Mouse (Mus musculus) liver, postnatal 0 days (tissue): ENCODE data around the gene Limch1. TPM values are rescaled to one million over a fixed set of nuclear protein-coding genes. Genes with fewer than 3 reads are reported as not detected.

ENCODE experiments used
- ATAC-seq: fragments of 200-750 bp; cut with Nextera tagmentation; 2 replicates; pipeline ENCODE4 v1.8.0; 2017; ENCODE audit warnings: mild to moderate bottlenecking, moderate library complexity
- DNase-seq: peaks from one replicate; pipeline ENCODE4 v3.0.0-alpha.2; 2016
- H3K27ac ChIP-seq: fragments of 300-500 bp; sonication (generic); 2 replicates; pipeline ENCODE4 v1.5.1; 2014; ENCODE audit warnings: antibody characterized with exemption, moderate library complexity, mild to moderate bottlenecking, low read depth
- H3K27me3 ChIP-seq: fragments of 300-500 bp; sonication (generic); 2 replicates; pipeline ENCODE4 v1.6.1; 2014; ENCODE audit warnings: low read length, control low read depth, mixed read lengths; ENCODE audit not compliant: insufficient read depth
- H3K36me3 ChIP-seq: fragments of 300-500 bp; sonication (generic); replicated peaks from 2 replicates; pipeline ENCODE4 v1.6.1; 2014; ENCODE audit warnings: mild to moderate bottlenecking, control low read depth, low read length, moderate library complexity, mixed read lengths; ENCODE audit not compliant: insufficient read depth
- H3K4me1 ChIP-seq: fragments of 300-500 bp; sonication (generic); 2 replicates; pipeline ENCODE4 v1.6.1; 2014; ENCODE audit warnings: antibody characterized with exemption, mild to moderate bottlenecking, control low read depth; ENCODE audit not compliant: insufficient read depth
- H3K4me2 ChIP-seq: fragments of 300-500 bp; sonication (generic); 2 replicates; pipeline ENCODE4 v1.6.1; 2014; ENCODE audit warnings: low read depth, mild to moderate bottlenecking, low read length, moderate library complexity, mixed read lengths
- H3K4me3 ChIP-seq: fragments of 300-500 bp; sonication (generic); 2 replicates; pipeline ENCODE4 v1.5.1; 2014; ENCODE audit warnings: low read depth, low read length
- H3K9ac ChIP-seq: fragments of 300-500 bp; sonication (generic); replicated peaks from 2 replicates; pipeline ENCODE4 v1.6.1; 2014; ENCODE audit warnings: mild to moderate bottlenecking, moderate library complexity
- H3K9me3 ChIP-seq: fragments of 300-500 bp; sonication (generic); 2 replicates; pipeline ENCODE4 v1.6.1; 2016; ENCODE audit warnings: mild to moderate bottlenecking, control low read depth, low read length, mixed read lengths
- CTCF ChIP-seq: sonication (generic); IDR thresholded peaks from 2 replicates; pipeline ENCODE4 v1.5.1; 2016; ENCODE audit warnings: antibody characterized with exemption, low read depth
- EP300 ChIP-seq: IDR thresholded peaks from 2 replicates; pipeline ENCODE4 v1.6.1; 2016; ENCODE audit warnings: antibody characterized with exemption, low read depth, mild to moderate bottlenecking
- WGBS: fragments of 180-500 bp; shearing (Covaris S2); extraction: QIAGEN DNeasy Blood & Tissue Kit; methylation state at CpG from one replicate; pipeline ENCODE4 v1.1.7; 2014; ENCODE audit not compliant: insufficient replicate concordance; 5-methylcytosine and 5-hydroxymethylcytosine counted together
- polyA plus RNA-seq: library from polyadenylated mRNA; unstranded; fragments of >200 nt; fragmentation: Nextera tagmentation; extraction: Ambion mirVana; gene quantifications from 2 replicates; pipeline ENCODE4 v1.2.1, GENCODE M21; 2015

Gene Limch1
- polyA plus RNA-seq, 1 experiment from 2014 or later = 1.6 TPM

GRCm38 (mm10) chr5:66710445-66711019, 35.1 kb upstream of the Limch1 start:
- DNase-seq (no peak), ATAC-seq (no peak)
- Histone ChIP-seq H3K4me2 (no peak overlapping the region), H3K4me3 (no peak overlapping the region), H3K4me1 (no peaks in the 10 kb centered on the region), H3K27me3 (no peaks in the 10 kb centered on the region), H3K9me3 (no peaks in the 10 kb centered on the region), H3K36me3 (no peaks in the 10 kb centered on the region), H3K27ac (no peak overlapping the region), H3K9ac (no peak overlapping the region)
- no peak for TF ChIP-seq EP300
- peak; percentile 45 for TF ChIP-seq CTCF
- 28% methylated on average over 4 of the region's 4 CpGs for WGBS

DNA sequence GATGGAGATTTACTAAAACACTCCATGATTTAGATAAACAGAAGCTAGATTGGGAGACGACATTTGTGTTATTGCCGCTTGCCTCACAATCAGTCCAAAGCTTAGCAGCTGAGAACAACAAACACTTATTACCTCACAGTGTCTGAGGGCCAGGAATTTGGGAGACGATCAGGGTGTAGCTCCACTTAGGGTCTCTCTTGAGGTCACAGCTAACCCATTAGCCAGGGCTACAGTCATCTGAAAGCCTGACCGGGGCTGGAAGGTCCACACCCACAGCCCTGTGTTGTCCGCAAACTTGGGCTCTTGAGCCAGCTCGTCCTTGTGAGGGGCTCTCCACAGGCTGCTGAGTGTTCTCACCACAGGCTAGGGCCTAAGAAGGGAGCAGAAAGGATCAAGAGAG, 32.8 kb upstream of the Limch1 start:
- Histone ChIP-seq H3K9me3 (no peaks in the 10 kb centered on the region), H3K4me1 (no peaks in the 10 kb centered on the region), H3K4me3 (no peak overlapping the region), H3K9ac (no peak overlapping the region), H3K4me2 (no peak overlapping the region), H3K27me3 (peaks cover 8% of the 10 kb centered on the region; the same call in 1 of the 2 replicates), H3K36me3 (no peaks in the 10 kb centered on the region), H3K27ac (no peak overlapping the region)
- TF ChIP-seq CTCF (no peak), EP300 (no peak)
- DNase-seq = no peak
- 60% methylated on average over 6 of the region's 6 CpGs for WGBS
- no peak for ATAC-seq

- H3K4me3 ChIP-seq = no peak overlapping the region
- no peak for TF ChIP-seq CTCF
- TF ChIP-seq EP300 = no peak
- H3K4me1 ChIP-seq = no peaks in the 10 kb centered on the region
- no peak for ATAC-seq
- H3K9ac ChIP-seq = no peak overlapping the region
- no peak overlapping the region for H3K4me2 ChIP-seq
- 41% methylated on average over 4 of the region's 4 CpGs for WGBS
- H3K27me3 ChIP-seq = peaks cover 14% of the 10 kb centered on the region; the same call in 1 of the 2 replicates
- no peak for DNase-seq
- H3K36me3 ChIP-seq = no peaks in the 10 kb centered on the region
- H3K9me3 ChIP-seq = no peaks in the 10 kb centered on the region
- no peak overlapping the region for H3K27ac ChIP-seq
These were observed 30.1 kb upstream of the Limch1 start for GRCm38 (mm10) chr5:66715498-66715931.

DNA sequence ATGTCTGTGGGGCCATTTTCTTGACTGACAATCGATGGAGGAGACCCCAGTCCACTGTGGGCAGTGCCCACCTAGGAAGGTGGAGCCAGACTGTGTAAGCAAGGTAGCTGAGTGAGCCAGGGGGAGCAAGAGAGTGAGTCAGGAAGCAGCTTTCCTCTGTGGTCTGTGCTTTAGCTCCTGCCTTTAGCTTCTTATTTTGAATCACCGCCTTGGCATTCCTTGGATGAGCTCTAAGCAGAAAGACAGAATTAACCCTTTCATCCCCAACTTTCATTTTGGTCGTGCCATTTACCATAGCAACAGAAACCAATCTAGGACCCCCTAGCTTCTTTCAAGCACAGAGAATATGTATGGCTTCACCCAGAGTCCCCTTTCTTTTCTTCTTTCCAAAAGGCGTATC, 27.7 kb upstream of the Limch1 start:
- no peak for DNase-seq
- H3K9me3 ChIP-seq = no peaks in the 10 kb centered on the region
- no peak overlapping the region for H3K9ac ChIP-seq
- no peaks in the 10 kb centered on the region for H3K4me1 ChIP-seq
- peaks cover 23% of the 10 kb centered on the region; the same call in 1 of the 2 replicates for H3K27me3 ChIP-seq
- ATAC-seq = no peak
- H3K27ac ChIP-seq = no peak overlapping the region
- H3K4me2 ChIP-seq = no peak overlapping the region
- WGBS = 59% methylated on average over 4 of the region's 4 CpGs
- no peak overlapping the region for H3K4me3 ChIP-seq
- TF ChIP-seq EP300 (no peak), CTCF (no peak)
- H3K36me3 ChIP-seq = no peaks in the 10 kb centered on the region

DNA sequence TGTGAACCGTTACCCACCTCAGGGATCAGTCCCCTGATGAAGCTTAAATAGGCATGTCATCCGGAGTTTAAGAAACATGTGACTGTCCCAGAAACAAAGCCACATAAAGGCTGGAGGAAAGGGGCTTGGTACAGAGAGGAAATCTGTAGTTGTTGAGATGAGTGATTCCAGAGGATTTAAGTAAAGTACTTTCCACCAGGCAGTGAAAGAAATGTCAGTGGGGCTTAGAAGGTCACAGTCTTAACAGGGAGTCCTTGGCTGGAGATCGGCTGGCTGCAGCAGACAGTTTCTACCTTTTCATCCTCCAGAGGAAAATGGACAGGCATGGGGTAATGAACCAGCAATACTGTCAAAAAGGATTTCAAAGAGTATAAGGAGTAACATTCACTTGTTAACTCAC, 27.2 kb upstream of the Limch1 start:
- WGBS = 55% methylated on average over 3 of the region's 3 CpGs
- no peak overlapping the region for H3K9ac ChIP-seq
- no peak for ATAC-seq

DNA sequence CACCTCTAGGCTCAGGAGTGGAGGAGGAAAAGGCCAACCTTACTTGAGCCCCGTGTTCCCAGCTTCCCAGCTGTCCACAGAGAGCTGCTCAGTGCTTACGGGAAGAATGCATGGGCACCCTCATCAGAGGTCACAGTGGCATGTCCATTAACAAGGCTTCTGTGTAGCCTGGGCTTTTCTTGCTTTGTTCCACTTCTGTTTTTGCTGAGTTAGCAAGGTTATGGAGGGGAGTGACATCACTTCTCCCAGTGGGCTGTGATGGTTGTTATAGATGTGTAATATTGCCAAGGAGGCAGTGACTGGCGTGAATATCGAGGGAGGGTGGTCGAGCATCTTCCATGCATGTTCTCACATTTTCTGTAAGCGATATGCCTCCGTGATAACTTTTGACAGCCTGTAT, 26.7 kb upstream of the Limch1 start:
- DNase-seq (no peak), ATAC-seq (no peak)
- Histone ChIP-seq H3K27ac (no peak overlapping the region), H3K27me3 (peaks cover 23% of the 10 kb centered on the region; the same call in 1 of the 2 replicates), H3K4me3 (no peak overlapping the region), H3K4me1 (no peaks in the 10 kb centered on the region), H3K36me3 (no peaks in the 10 kb centered on the region), H3K4me2 (no peak overlapping the region), H3K9me3 (no peaks in the 10 kb centered on the region), H3K9ac (no peak overlapping the region)
- WGBS = 70% methylated on average over 7 of the region's 7 CpGs
- TF ChIP-seq EP300 (no peak), CTCF (no peak)

More for the DNA sequence above, 27.2 kb upstream of the Limch1 start:
- no peak for TF ChIP-seq EP300
- no peak for TF ChIP-seq CTCF
- H3K4me3 ChIP-seq = no peak overlapping the region
- no peak overlapping the region for H3K4me2 ChIP-seq
- no peaks in the 10 kb centered on the region for H3K4me1 ChIP-seq
- no peak overlapping the region for H3K27ac ChIP-seq
- H3K9me3 ChIP-seq = no peaks in the 10 kb centered on the region
- no peaks in the 10 kb centered on the region for H3K36me3 ChIP-seq
- no peak for DNase-seq
- H3K27me3 ChIP-seq = peaks cover 23% of the 10 kb centered on the region; the same call in 1 of the 2 replicates
